Mouse (Mus musculus) midbrain, embryonic 12.5 days (tissue): ENCODE measurements around the gene Ccdc57. TPM values are rescaled to one million over a fixed set of nuclear protein-coding genes. Genes with fewer than 3 reads are reported as not detected.

Experiments
- ATAC-seq: fragments of 200-750 bp; cut with Nextera tagmentation; 2 replicates; pipeline ENCODE4 v1.8.0; 2017; ENCODE audit warnings: low read depth, moderate TSS enrichment, moderate library complexity; ENCODE audit not compliant: low FRiP score
- H3K27ac ChIP-seq: fragments of 300-500 bp; sonication (generic); replicated peaks from 2 replicates; pipeline ENCODE4 v1.5.1; 2016; ENCODE audit warnings: mild to moderate bottlenecking
- H3K27me3 ChIP-seq: fragments of 300-500 bp; sonication (generic); 2 replicates; pipeline ENCODE4 v1.6.1; 2016; ENCODE audit warnings: mild to moderate bottlenecking
- H3K36me3 ChIP-seq: fragments of 300-500 bp; sonication (generic); 2 replicates; pipeline ENCODE4 v1.6.1; 2016
- H3K4me1 ChIP-seq: fragments of 300-500 bp; sonication (generic); 2 replicates; pipeline ENCODE4 v1.6.1; 2016
- H3K4me2 ChIP-seq: fragments of 300-500 bp; sonication (generic); replicated peaks from 2 replicates; pipeline ENCODE4 v1.6.1; 2016; ENCODE audit warnings: mild to moderate bottlenecking, moderate library complexity
- H3K4me3 ChIP-seq: fragments of 300-500 bp; sonication (generic); 2 replicates; pipeline ENCODE4 v1.5.1; 2016; ENCODE audit warnings: mild to moderate bottlenecking
- H3K9ac ChIP-seq: fragments of 300-500 bp; sonication (generic); replicated peaks from 2 replicates; pipeline ENCODE4 v1.6.1; 2016; ENCODE audit warnings: mild to moderate bottlenecking, moderate library complexity
- H3K9me3 ChIP-seq: fragments of 300-500 bp; sonication (generic); 2 replicates; pipeline ENCODE4 v1.6.1; 2016; ENCODE audit warnings: mild to moderate bottlenecking
- WGBS: fragments of 180-500 bp; shearing (Covaris S2); methylation state at CpG from one replicate; pipeline ENCODE4 v1.1.7; 2016; 5-methylcytosine and 5-hydroxymethylcytosine counted together
- polyA plus RNA-seq: library from polyadenylated mRNA; unstranded; fragments of >200 nt; fragmentation: Nextera tagmentation; extraction: Ambion mirVana; gene quantifications from 2 replicates; pipeline ENCODE4 v1.2.1, GENCODE M21; 2016

Gene Ccdc57
- polyA plus RNA-seq, 1 experiment from 2014 or later, result 6.3 TPM

DNA sequence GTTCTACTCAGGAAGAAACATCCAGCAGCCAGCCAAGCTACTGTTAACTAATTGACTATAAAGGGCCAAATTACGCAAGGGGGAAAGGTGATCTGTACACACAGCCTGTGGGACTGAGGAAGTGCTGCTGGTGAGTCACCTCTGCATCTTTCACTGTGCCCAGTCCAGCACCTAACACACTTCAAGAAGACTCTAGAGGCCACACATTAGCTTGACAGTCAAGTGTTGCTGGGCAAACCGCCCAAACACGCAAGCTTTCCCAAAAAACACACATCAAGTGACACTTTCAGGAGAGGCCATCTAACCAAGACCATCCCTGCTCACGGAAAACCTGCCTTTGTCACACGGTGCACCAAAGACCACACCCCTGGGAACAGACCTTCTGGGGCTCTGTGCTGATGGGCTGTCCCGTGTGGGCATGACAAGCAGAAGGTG is 34.5 kb downstream of the Ccdc57 start:
- H3K4me1 ChIP-seq, result no peaks in the 10 kb centered on the region
- peaks cover 58% of the 10 kb centered on the region for H3K36me3 ChIP-seq
- no peaks in the 10 kb centered on the region for H3K9me3 ChIP-seq
- no peak overlapping the region for H3K9ac ChIP-seq
- H3K4me3 ChIP-seq, result no peak overlapping the region
- no peak overlapping the region for H3K27ac ChIP-seq
- no peak overlapping the region for H3K4me2 ChIP-seq
- WGBS, result 92% methylated on average over 6 of the region's 6 CpGs
- no peak for ATAC-seq
- H3K27me3 ChIP-seq, result no peaks in the 10 kb centered on the region

DNA sequence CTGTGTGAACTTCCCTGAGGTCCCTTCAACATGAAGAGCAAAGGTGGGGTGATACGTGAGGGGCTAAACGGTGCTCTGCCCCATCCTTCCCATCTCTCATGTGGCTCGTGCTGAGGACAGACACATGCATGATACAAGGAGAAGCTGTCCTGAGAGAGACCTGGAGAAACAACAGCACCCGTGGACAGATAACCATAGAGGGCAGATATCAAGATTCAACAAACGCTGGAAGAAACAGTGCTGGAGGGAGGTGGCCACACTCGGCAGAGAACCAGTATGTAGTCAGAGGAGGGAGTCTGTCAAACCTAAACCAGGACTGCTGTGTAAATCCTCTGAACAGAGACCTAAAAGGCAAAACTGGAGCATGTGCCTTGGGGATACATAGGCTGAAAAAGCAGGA is 37.2 kb downstream of the Ccdc57 start:
- ATAC-seq, result no peak
- Histone ChIP-seq H3K4me1 (no peaks in the 10 kb centered on the region), H3K9me3 (no peaks in the 10 kb centered on the region), H3K9ac (no peak overlapping the region), H3K4me3 (no peak overlapping the region), H3K36me3 (peaks cover 59% of the 10 kb centered on the region), H3K27me3 (no peaks in the 10 kb centered on the region), H3K4me2 (no peak overlapping the region), H3K27ac (no peak overlapping the region)
- WGBS, result 93% methylated on average over 6 of the region's 6 CpGs

DNA sequence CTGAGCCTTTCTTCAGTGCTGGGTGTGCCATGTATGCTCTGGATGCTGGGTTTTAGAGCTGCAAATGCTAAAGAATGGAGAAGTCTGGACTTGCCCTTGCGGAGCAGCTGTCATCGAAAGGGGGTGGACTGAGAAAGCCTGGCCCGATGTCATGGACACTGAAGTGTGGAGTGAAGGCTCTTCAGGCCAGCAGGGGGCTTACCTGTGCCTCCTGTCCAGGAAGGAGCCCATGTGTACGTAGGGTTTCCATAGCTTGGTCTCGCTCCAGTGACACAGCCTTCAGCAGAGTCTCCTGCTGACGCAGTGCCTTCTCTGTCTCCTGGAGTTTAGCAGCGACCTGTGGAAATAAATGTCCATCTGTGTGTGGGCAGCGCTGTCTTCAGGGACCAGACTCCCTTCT is 38.3 kb downstream of the Ccdc57 start:
- H3K4me3 ChIP-seq, result no peak overlapping the region
- H3K4me2 ChIP-seq, result no peak overlapping the region
- H3K9me3 ChIP-seq, result no peaks in the 10 kb centered on the region
- no peak overlapping the region for H3K9ac ChIP-seq
- peaks cover 69% of the 10 kb centered on the region for H3K36me3 ChIP-seq
- no peak for ATAC-seq
- H3K27me3 ChIP-seq, result no peaks in the 10 kb centered on the region
- H3K27ac ChIP-seq, result no peak overlapping the region
- WGBS, result 93% methylated on average over 8 of the region's 8 CpGs
- no peaks in the 10 kb centered on the region for H3K4me1 ChIP-seq

DNA sequence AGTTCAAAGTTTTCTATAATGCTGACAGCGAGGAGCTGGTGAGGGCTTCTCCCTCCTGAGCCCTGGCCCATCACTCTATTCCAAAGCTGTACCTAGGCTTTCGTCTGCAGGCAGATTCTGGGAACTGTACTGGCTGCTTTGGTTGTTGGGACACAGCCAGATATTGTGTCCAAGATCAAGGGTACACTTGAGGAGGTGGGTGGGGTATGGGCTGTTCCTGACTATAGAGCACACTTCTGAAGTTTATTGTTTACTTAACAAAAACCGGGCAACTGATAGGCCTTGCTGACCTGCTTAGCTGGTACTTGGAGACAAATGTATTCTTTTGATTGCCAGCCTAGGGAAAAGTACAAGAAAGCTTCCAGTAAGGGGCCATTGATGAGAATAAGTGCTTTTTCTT is 43.5 kb downstream of the Ccdc57 start:
- no peak overlapping the region for H3K9ac ChIP-seq
- no peak overlapping the region for H3K27ac ChIP-seq
- peaks cover 6% of the 10 kb centered on the region; the same call in 1 of the 2 replicates for H3K9me3 ChIP-seq
- H3K4me2 ChIP-seq, result no peak overlapping the region
- no peaks in the 10 kb centered on the region for H3K27me3 ChIP-seq
- no peak overlapping the region for H3K4me3 ChIP-seq
- WGBS, result 88% methylated on average over 3 of the region's 3 CpGs
- H3K36me3 ChIP-seq, result peaks cover 71% of the 10 kb centered on the region
- ATAC-seq, result no peak
- no peaks in the 10 kb centered on the region for H3K4me1 ChIP-seq

DNA sequence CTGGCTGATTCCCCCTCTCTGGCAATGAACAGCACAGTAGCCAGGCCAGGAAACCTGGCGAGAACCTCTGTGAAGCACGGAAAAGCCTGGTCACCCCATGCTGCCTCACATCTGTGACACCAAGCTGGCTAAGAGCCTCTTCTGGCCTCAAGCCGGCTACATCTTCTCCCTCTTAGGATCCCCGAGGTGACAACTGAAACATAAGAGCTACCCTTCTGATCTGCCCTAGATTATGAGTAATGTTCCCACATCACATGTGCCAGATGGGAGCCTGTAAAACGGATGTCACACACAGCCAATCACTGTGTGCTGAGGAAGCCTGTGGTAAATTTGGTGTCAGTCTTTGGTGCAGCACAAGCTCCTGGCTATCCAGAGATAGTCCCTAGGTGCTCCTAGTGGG is 44.0 kb downstream of the Ccdc57 start:
- Histone ChIP-seq H3K27ac (no peak overlapping the region), H3K36me3 (peaks cover 71% of the 10 kb centered on the region), H3K27me3 (no peaks in the 10 kb centered on the region), H3K4me1 (no peaks in the 10 kb centered on the region), H3K4me3 (no peak overlapping the region), H3K9ac (no peak overlapping the region), H3K9me3 (peaks cover 6% of the 10 kb centered on the region; the same call in 1 of the 2 replicates), H3K4me2 (no peak overlapping the region)
- WGBS, result 84% methylated on average over 5 of the region's 5 CpGs
- ATAC-seq, result no peak

DNA sequence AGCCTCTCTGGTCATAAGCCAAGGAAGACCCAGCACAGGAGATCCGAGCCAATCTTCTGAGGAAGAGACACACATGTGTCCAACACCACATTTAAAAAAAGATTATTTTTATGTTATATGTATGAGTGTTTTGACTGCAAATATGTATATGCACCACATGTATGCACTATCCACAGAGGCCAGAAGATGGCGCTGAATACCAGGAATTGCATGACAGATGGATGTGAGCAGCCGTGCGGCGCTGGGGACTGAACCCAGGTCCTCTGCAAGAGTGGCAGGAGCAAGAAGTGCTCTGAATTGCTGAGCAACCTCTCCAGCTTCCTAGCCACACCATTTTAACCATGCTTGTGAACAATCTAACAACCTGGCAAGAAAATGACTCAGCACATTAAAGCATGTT is 45.2 kb downstream of the Ccdc57 start:
- Histone ChIP-seq H3K4me2 (no peak overlapping the region), H3K27me3 (no peaks in the 10 kb centered on the region), H3K9ac (no peak overlapping the region), H3K4me1 (no peaks in the 10 kb centered on the region), H3K36me3 (peaks cover 65% of the 10 kb centered on the region), H3K4me3 (no peak overlapping the region), H3K27ac (no peak overlapping the region), H3K9me3 (peaks cover 6% of the 10 kb centered on the region; the same call in 1 of the 2 replicates)
- WGBS, result 90% methylated on average over 5 of the region's 5 CpGs
- no peak for ATAC-seq

DNA sequence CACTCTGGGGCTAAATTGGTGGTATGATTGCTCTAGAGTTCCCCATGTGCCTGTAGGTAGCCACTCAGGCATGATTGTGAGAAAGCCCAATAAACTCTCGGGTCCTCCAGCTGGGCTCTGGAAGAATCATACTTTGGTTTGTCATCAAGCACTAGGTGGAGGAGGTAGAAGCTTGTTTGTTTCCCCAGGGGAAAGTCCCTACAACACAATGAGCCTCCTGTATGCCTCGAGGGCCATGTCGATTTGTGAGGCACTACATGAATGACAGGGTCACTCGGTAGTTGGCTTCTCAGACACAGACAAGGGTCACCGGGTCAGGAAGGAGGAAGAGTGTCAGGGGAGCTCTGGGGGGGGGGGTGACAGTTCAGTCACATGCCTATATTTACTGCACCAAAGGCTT is 46.2 kb downstream of the Ccdc57 start:
- Histone ChIP-seq H3K4me2 (no peak overlapping the region), H3K4me3 (no peak overlapping the region), H3K9ac (no peak overlapping the region), H3K36me3 (peaks cover 61% of the 10 kb centered on the region), H3K4me1 (no peaks in the 10 kb centered on the region), H3K9me3 (peaks cover 6% of the 10 kb centered on the region; the same call in 1 of the 2 replicates), H3K27ac (no peak overlapping the region), H3K27me3 (no peaks in the 10 kb centered on the region)
- 60% methylated on average over 5 of the region's 5 CpGs for WGBS
- ATAC-seq, result no peak

DNA sequence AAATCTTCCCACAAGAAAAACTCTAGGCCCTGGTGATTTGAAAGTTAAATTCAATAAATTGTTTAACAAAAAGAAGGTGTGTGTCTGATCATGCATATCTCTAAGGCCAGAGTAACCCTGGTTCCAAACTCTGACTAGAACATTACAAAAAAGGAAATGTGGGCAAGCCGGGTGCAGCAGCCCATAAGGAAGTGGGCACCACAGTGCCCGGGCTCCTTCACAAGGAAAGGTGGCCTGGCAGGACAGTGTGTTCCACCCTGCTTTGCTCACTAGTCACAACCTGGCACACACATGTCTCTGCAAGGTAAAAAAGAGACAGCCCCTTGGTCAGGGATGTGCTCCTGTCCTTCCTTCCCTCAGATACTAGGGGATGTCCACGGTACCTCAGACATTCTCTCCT is 49.1 kb downstream of the Ccdc57 start:
- ATAC-seq, result no peak
- Histone ChIP-seq H3K4me1 (no peaks in the 10 kb centered on the region), H3K4me2 (no peak overlapping the region), H3K27me3 (no peaks in the 10 kb centered on the region), H3K36me3 (peaks cover 47% of the 10 kb centered on the region), H3K27ac (no peak overlapping the region), H3K9me3 (peaks cover 6% of the 10 kb centered on the region; the same call in 1 of the 2 replicates), H3K9ac (no peak overlapping the region), H3K4me3 (no peak overlapping the region)
- WGBS, result 95% methylated on average over 3 of the region's 3 CpGs

DNA sequence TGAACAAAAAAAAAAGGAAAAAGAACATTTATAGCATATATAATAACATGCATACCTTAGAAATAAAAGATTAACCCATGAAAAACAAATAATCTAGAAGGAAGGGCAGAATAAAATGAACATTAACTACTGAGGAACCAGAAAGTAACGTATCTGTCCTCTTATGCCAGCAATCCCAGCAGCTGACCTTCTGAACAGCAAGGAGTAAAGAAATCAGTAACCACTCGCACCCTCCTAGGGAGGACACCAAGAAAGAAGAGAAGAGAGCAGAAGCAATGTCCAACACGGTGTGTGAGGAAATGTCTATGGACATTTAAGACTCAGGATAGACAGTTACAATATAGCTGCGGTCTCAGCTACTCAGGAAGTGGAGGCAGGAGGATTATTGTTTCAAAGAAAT is 49.7 kb downstream of the Ccdc57 start:
- H3K27me3 ChIP-seq, result no peaks in the 10 kb centered on the region
- peaks cover 44% of the 10 kb centered on the region for H3K36me3 ChIP-seq
- no peak overlapping the region for H3K4me3 ChIP-seq
- peaks cover 5% of the 10 kb centered on the region; the same call in 1 of the 2 replicates for H3K9me3 ChIP-seq
- WGBS, result 90% methylated on average over 4 of the region's 4 CpGs
- no peak overlapping the region for H3K4me2 ChIP-seq
- no peak for ATAC-seq
- H3K4me1 ChIP-seq, result no peaks in the 10 kb centered on the region
- H3K27ac ChIP-seq, result no peak overlapping the region
- H3K9ac ChIP-seq, result no peak overlapping the region

DNA sequence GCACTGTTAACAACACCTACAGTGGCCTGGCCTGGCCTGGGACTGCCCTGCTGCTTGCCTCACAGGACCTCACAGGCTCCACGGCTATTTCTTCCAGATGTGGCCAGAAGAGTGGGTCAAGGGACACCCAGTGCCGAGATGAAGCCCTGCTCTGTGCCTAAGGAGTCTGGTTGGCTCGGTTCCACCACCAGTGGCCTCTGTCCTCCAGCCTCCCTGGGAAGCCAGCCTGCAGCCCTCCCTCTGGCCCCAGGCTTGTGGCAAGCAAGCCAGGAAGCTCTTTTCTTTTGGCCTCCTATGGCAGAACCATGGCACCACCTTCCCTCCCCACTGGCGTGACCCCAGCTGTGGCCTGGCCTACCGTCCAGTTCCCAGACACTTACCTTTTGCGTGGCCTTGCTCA is 59.5 kb downstream of the Ccdc57 start:
- ATAC-seq, result no peak
- H3K4me2 ChIP-seq, result no peak overlapping the region
- H3K9me3 ChIP-seq, result no peaks in the 10 kb centered on the region
- H3K4me3 ChIP-seq, result no peak overlapping the region
- no peak overlapping the region for H3K9ac ChIP-seq
- H3K27ac ChIP-seq, result no peak overlapping the region
- no peaks in the 10 kb centered on the region for H3K27me3 ChIP-seq
- H3K4me1 ChIP-seq, result no peaks in the 10 kb centered on the region
- 88% methylated on average over 6 of the region's 6 CpGs for WGBS
- H3K36me3 ChIP-seq, result peaks cover 21% of the 10 kb centered on the region; the same call in 1 of the 2 replicates

DNA sequence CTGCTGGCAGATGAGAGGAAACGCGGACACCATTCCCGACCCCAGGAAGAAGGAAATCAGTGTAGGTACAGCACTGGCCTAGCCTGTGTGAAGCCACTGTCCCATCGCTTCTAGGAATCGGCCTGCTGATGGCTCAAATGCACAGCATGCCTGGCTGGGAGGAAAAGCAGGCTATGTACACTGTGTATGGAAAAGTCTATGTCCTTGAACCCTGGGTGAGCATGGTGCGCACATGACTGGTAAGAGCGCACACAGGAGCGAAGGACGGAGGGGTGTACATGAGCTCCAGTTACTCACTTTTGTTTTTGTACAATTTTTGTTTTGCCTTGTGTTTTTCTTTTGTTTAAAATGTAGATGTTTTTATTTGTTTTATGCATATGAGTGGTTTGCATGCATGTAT is 61.2 kb downstream of the Ccdc57 start:
- Histone ChIP-seq H3K4me2 (no peak overlapping the region), H3K36me3 (peaks cover 16% of the 10 kb centered on the region; the same call in 1 of the 2 replicates), H3K27ac (no peak overlapping the region), H3K9me3 (no peaks in the 10 kb centered on the region), H3K27me3 (no peaks in the 10 kb centered on the region), H3K4me1 (no peaks in the 10 kb centered on the region), H3K4me3 (no peak overlapping the region), H3K9ac (no peak overlapping the region)
- ATAC-seq, result no peak
- 94% methylated on average over 9 of the region's 9 CpGs for WGBS

DNA sequence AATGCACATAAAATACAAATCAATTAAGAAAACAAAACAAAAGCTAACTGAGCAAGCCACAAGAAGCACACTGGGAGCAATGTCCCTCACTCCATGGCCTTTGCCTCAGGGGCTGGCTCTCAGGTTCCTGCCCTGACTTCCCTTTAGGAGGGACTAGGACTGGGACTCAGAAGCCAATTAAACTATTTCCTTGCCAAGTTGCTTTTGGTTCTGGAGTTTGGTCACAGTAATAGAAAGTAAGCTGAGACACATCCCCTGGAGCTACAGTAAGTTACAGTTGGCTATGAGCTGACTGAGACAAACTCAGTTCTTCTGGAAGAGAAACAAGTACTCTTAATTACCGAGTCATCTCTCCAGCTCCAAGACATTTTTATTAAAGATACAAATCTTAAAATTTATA is 66.9 kb downstream of the Ccdc57 start:
- no peak overlapping the region for H3K27ac ChIP-seq
- no peak overlapping the region for H3K4me3 ChIP-seq
- H3K4me2 ChIP-seq, result no peak overlapping the region
- H3K9me3 ChIP-seq, result no peaks in the 10 kb centered on the region
- WGBS, result 89% methylated on average over 1 of the region's 1 CpGs
- ATAC-seq, result no peak
- H3K27me3 ChIP-seq, result no peaks in the 10 kb centered on the region
- H3K9ac ChIP-seq, result no peak overlapping the region
- no peaks in the 10 kb centered on the region for H3K4me1 ChIP-seq
- H3K36me3 ChIP-seq, result peaks cover 11% of the 10 kb centered on the region; the same call in 1 of the 2 replicates

DNA sequence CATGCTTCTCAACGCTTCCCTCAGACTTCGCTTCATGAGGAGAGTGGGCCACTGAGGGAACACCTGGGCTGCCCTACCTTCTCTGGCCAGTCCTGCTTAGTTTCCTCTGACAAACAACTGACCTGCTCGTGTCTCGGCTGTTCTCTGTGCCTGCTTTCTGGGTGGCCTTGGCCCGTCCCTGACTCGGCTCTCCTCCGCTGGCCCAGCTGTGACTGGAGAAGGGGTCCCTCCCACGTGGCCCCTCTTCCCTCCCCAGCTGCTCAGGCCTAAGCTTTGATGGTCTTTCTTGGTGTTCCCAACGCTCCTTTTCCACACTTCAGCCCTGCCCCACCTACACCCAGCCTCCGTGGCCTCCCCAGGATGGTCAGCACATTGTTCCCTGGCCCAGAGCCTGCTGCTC is 69.9 kb downstream of the Ccdc57 start:
- H3K4me1 ChIP-seq, result no peaks in the 10 kb centered on the region
- H3K36me3 ChIP-seq, result peaks cover 17% of the 10 kb centered on the region
- no peak overlapping the region for H3K4me2 ChIP-seq
- WGBS, result 76% methylated on average over 10 of the region's 10 CpGs
- H3K27me3 ChIP-seq, result no peaks in the 10 kb centered on the region
- no peak for ATAC-seq
- H3K9me3 ChIP-seq, result no peaks in the 10 kb centered on the region
- H3K9ac ChIP-seq, result no peak overlapping the region
- no peak overlapping the region for H3K4me3 ChIP-seq
- no peak overlapping the region for H3K27ac ChIP-seq
